Mouse (Mus musculus): ENCODE data around the gene Syn1. TPM values are rescaled to one million over a fixed set of nuclear protein-coding genes. Genes with fewer than 3 reads are reported as not detected.

Gene Syn1
- polyA plus RNA-seq, 1 experiment from 2014 or later = 0.05 TPM

GRCm38 (mm10) chrX:20915075-20915474, 5.7 kb downstream of the Syn1 start:
- TF ChIP-seq EP300 (IDR thresholded peaks at IDR 0.05; ENCODE audit: low read depth) (no peak), CTCF (IDR thresholded peaks at IDR 0.05; ENCODE audit: low read depth) (no peak)
- H3K36me3 ChIP-seq (replicated peaks; ENCODE audit: insufficient read depth, low read length) = no peaks in the 10 kb centered on the region
- no peak overlapping the region for H3K9ac ChIP-seq (replicated peaks)
- DNase-seq (no peak), ATAC-seq (no peak)
- no peaks in the 10 kb centered on the region for H3K4me1 ChIP-seq (ENCODE audit: insufficient read depth)
- H3K27ac ChIP-seq (ENCODE audit: low read depth) = no peak overlapping the region
- no peak overlapping the region for H3K4me3 ChIP-seq (ENCODE audit: low read depth, low read length)
- peaks cover 12% of the 10 kb centered on the region for H3K27me3 ChIP-seq (ENCODE audit: insufficient read depth, low read length)
- no peaks in the 10 kb centered on the region for H3K9me3 ChIP-seq (ENCODE audit: low read length)
- no peak overlapping the region for H3K4me2 ChIP-seq (ENCODE audit: low read depth, low read length)

- ATAC-seq = no peak
- Histone ChIP-seq H3K36me3 (replicated peaks; ENCODE audit: insufficient read depth, low read length) (no peaks in the 10 kb centered on the region), H3K27ac (ENCODE audit: low read depth) (no peak overlapping the region), H3K9ac (replicated peaks) (no peak overlapping the region), H3K4me2 (ENCODE audit: low read depth, low read length) (no peak overlapping the region), H3K27me3 (ENCODE audit: insufficient read depth, low read length) (peaks cover 4% of the 10 kb centered on the region; the same call in 1 of the 2 replicates), H3K9me3 (ENCODE audit: low read length) (no peaks in the 10 kb centered on the region), H3K4me1 (ENCODE audit: insufficient read depth) (no peaks in the 10 kb centered on the region), H3K4me3 (ENCODE audit: low read depth, low read length) (no peak overlapping the region)
- WGBS (ENCODE audit: insufficient replicate concordance) = 60% methylated on average over 6 of the region's 6 CpGs
- TF ChIP-seq CTCF (IDR thresholded peaks at IDR 0.05; ENCODE audit: low read depth) (no peak), EP300 (IDR thresholded peaks at IDR 0.05; ENCODE audit: low read depth) (no peak)
- DNase-seq = no peak
These were observed 7.1 kb downstream of the Syn1 start for GRCm38 (mm10) chrX:20913726-20914125.

- Histone ChIP-seq H3K4me3 (ENCODE audit: low read depth, low read length) (no peak overlapping the region), H3K27ac (ENCODE audit: low read depth) (no peak overlapping the region), H3K4me1 (ENCODE audit: insufficient read depth) (no peaks in the 10 kb centered on the region), H3K36me3 (replicated peaks; ENCODE audit: insufficient read depth, low read length) (no peaks in the 10 kb centered on the region), H3K9me3 (ENCODE audit: low read length) (no peaks in the 10 kb centered on the region), H3K27me3 (ENCODE audit: insufficient read depth, low read length) (no peaks in the 10 kb centered on the region), H3K9ac (replicated peaks) (no peak overlapping the region), H3K4me2 (ENCODE audit: low read depth, low read length) (no peak overlapping the region)
- ATAC-seq = peak; percentile 50; the same call in 1 of the 2 replicates
- no peak for DNase-seq
- WGBS (ENCODE audit: insufficient replicate concordance) = 36% methylated on average over 3 of the region's 3 CpGs
- no peak for TF ChIP-seq CTCF (IDR thresholded peaks at IDR 0.05; ENCODE audit: low read depth)
- TF ChIP-seq EP300 (IDR thresholded peaks at IDR 0.05; ENCODE audit: low read depth) = no peak
These were observed 10.7 kb downstream of the Syn1 start for GRCm38 (mm10) chrX:20910074-20910473.

GRCm38 (mm10) chrX:20875241-20875640, 45.6 kb downstream of the Syn1 start:
- ATAC-seq (no peak), DNase-seq (no peak)
- Histone ChIP-seq H3K36me3 (replicated peaks; ENCODE audit: insufficient read depth, low read length) (no peaks in the 10 kb centered on the region), H3K4me3 (ENCODE audit: low read depth, low read length) (no peak overlapping the region), H3K4me1 (ENCODE audit: insufficient read depth) (no peaks in the 10 kb centered on the region), H3K9me3 (ENCODE audit: low read length) (no peaks in the 10 kb centered on the region), H3K27me3 (ENCODE audit: insufficient read depth, low read length) (no peaks in the 10 kb centered on the region), H3K27ac (ENCODE audit: low read depth) (no peak overlapping the region), H3K9ac (replicated peaks) (no peak overlapping the region), H3K4me2 (ENCODE audit: low read depth, low read length) (no peak overlapping the region)
- WGBS (ENCODE audit: insufficient replicate concordance) = 76% methylated on average over 3 of the region's 3 CpGs
- TF ChIP-seq EP300 (IDR thresholded peaks at IDR 0.05; ENCODE audit: low read depth) (no peak), CTCF (IDR thresholded peaks at IDR 0.05; ENCODE audit: low read depth) (no peak)

- no peak for TF ChIP-seq EP300 (IDR thresholded peaks at IDR 0.05; ENCODE audit: low read depth)
- no peak for TF ChIP-seq CTCF (IDR thresholded peaks at IDR 0.05; ENCODE audit: low read depth)
- WGBS (ENCODE audit: insufficient replicate concordance) = 39% methylated on average over 11 of the region's 11 CpGs
- Histone ChIP-seq H3K4me2 (ENCODE audit: low read depth, low read length) (no peak overlapping the region), H3K9me3 (ENCODE audit: low read length) (no peaks in the 10 kb centered on the region), H3K36me3 (replicated peaks; ENCODE audit: insufficient read depth, low read length) (no peaks in the 10 kb centered on the region), H3K4me3 (ENCODE audit: low read depth, low read length) (no peak overlapping the region), H3K27me3 (ENCODE audit: insufficient read depth, low read length) (no peaks in the 10 kb centered on the region), H3K4me1 (ENCODE audit: insufficient read depth) (no peaks in the 10 kb centered on the region), H3K27ac (ENCODE audit: low read depth) (no peak overlapping the region), H3K9ac (replicated peaks) (no peak overlapping the region)
- DNase-seq = no peak
- no peak for ATAC-seq
These were observed 47.8 kb downstream of the Syn1 start for GRCm38 (mm10) chrX:20872928-20873500.

GRCm38 (mm10) chrX:20869962-20870513, 50.8 kb downstream of the Syn1 start, which contains the start of gene Timp1:
Timp1 (plus strand) TSS chrX:20870166.
- H3K9ac ChIP-seq (replicated peaks) = peak within 1 kb of the TSS; percentile 21; the same call in 1 of the 2 replicates
- H3K4me1 ChIP-seq (ENCODE audit: insufficient read depth) = no peaks in the 10 kb centered on the region
- no peak within 1 kb of the TSS for H3K4me3 ChIP-seq (ENCODE audit: low read depth, low read length)
- no peaks in the 10 kb centered on the region for H3K9me3 ChIP-seq (ENCODE audit: low read length)
- no peak within 1 kb of the TSS for H3K27ac ChIP-seq (ENCODE audit: low read depth)
- TF ChIP-seq CTCF (IDR thresholded peaks at IDR 0.05; ENCODE audit: low read depth) = no peak
- TF ChIP-seq EP300 (IDR thresholded peaks at IDR 0.05; ENCODE audit: low read depth) = no peak
- ATAC-seq (peak; percentile 47; the same call in 1 of the 2 replicates), DNase-seq (peak; percentile 29)
- no peaks in the 10 kb centered on the region for H3K27me3 ChIP-seq (ENCODE audit: insufficient read depth, low read length)
- 13% methylated on average over 18 of the region's 18 CpGs for WGBS (ENCODE audit: insufficient replicate concordance)
- H3K36me3 ChIP-seq (replicated peaks; ENCODE audit: insufficient read depth, low read length) = no peaks in the 10 kb centered on the region
- peak within 1 kb of the TSS; percentile 50 for H3K4me2 ChIP-seq (ENCODE audit: low read depth, low read length)

Measured in liver, postnatal 0 days (tissue).